Mouse (Mus musculus): ENCODE results near the gene Olfr1279. TPM values are rescaled to one million over a fixed set of nuclear protein-coding genes. Genes with fewer than 3 reads are reported as not detected.
"Not testable (repeated sequence)": the region's sequence is repeated elsewhere in the genome, so short reads cannot be mapped to it uniquely, and the experiment has no call there.

The Olfr1279 gene
- polyA plus RNA-seq (2012; rRNA removed): not detected in 2 replicates

DNA sequence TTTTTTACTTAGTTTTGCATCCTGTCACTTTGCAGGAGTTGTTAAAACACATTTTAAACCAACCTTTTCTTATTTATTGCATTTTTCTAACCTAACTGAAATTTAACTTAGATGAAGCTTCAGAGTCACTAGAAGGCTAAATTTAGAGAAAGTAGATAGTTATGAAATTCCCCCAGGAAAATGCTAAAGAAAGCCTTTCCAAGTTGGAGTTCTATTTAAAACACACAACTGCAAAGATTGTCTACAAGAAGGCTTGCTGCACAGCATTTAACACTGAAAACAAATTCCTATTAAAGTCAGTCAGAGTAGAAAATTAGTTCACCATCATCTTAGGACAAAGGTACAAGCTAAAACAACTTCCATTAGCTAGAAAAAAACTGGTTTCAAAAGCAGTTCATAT lies at the start of gene Olfr1279:
Olfr1279 (plus strand) TSS at position 262 of the 400 bp plus-strand sequence.
- Histone ChIP-seq H3K4me3 (ENCODE audit: insufficient read depth, low read depth, low read length) (no peak within 1 kb of the TSS), H3K27ac (ENCODE audit: insufficient read depth, low read depth, low read length) (no peak within 1 kb of the TSS), H3K27me3 (replicated peaks; ENCODE audit: control insufficient read depth, insufficient read depth, low read length) (no peaks in the 10 kb centered on the region), H3K4me1 (ENCODE audit: control insufficient read depth, insufficient read depth, low read length) (no peaks in the 10 kb centered on the region), H3K36me3 (ENCODE audit: control insufficient read depth, insufficient read depth, low read length) (no peaks in the 10 kb centered on the region)
- TF ChIP-seq POLR2A (IDR thresholded peaks at IDR 0.05; ENCODE audit: low read depth, low read length) (no peak), CTCF (conservative IDR thresholded peaks at IDR 0.05; ENCODE audit: insufficient read depth, insufficient read length, low read depth, low read length) (no peak)
- no peak for DNase-seq

- TF ChIP-seq CTCF (conservative IDR thresholded peaks at IDR 0.05; ENCODE audit: insufficient read depth, insufficient read length, low read depth, low read length) (no peak), POLR2A (IDR thresholded peaks at IDR 0.05; ENCODE audit: low read depth, low read length) (no peak)
- DNase-seq: no peak
- H3K27ac ChIP-seq (ENCODE audit: insufficient read depth, low read depth, low read length): no peak within 1 kb of the TSS
- no peak within 1 kb of the TSS for H3K4me3 ChIP-seq (ENCODE audit: insufficient read depth, low read depth, low read length)
- no peaks in the 10 kb centered on the region for H3K36me3 ChIP-seq (ENCODE audit: control insufficient read depth, insufficient read depth, low read length)
- no peaks in the 10 kb centered on the region for H3K4me1 ChIP-seq (ENCODE audit: control insufficient read depth, insufficient read depth, low read length)
- no peaks in the 10 kb centered on the region; the same call in 1 of the 2 replicates for H3K27me3 ChIP-seq (replicated peaks; ENCODE audit: control insufficient read depth, insufficient read depth, low read length)
These were observed 46.2 kb upstream of the Olfr1279 start, which contains the start of gene Olfr1276 for GRCm38 (mm10) chr2:111254216-111254615. Gene Olfr1276 (plus strand): TSS chr2:111254516.

GRCm38 (mm10) chr2:111274006-111274405 lies 26.4 kb upstream of the Olfr1279 start, which contains the start of gene Olfr1277:
Gene Olfr1277 (minus strand): TSS chr2:111274106.
- WGBS: 44% methylated on average over 2 of the region's 2 CpGs
- Histone ChIP-seq H3K27me3 (replicated peaks; ENCODE audit: control insufficient read depth, insufficient read depth, low read length) (no peaks in the 10 kb centered on the region), H3K4me1 (ENCODE audit: control insufficient read depth, insufficient read depth, low read length) (no peaks in the 10 kb centered on the region), H3K27ac (ENCODE audit: insufficient read depth, low read depth, low read length) (no peak within 1 kb of the TSS), H3K4me3 (ENCODE audit: insufficient read depth, low read depth, low read length) (no peak within 1 kb of the TSS), H3K36me3 (ENCODE audit: control insufficient read depth, insufficient read depth, low read length) (no peaks in the 10 kb centered on the region)
- TF ChIP-seq CTCF (conservative IDR thresholded peaks at IDR 0.05; ENCODE audit: insufficient read depth, insufficient read length, low read depth, low read length) (no peak), POLR2A (IDR thresholded peaks at IDR 0.05; ENCODE audit: low read depth, low read length) (no peak)
- no peak for DNase-seq

DNA sequence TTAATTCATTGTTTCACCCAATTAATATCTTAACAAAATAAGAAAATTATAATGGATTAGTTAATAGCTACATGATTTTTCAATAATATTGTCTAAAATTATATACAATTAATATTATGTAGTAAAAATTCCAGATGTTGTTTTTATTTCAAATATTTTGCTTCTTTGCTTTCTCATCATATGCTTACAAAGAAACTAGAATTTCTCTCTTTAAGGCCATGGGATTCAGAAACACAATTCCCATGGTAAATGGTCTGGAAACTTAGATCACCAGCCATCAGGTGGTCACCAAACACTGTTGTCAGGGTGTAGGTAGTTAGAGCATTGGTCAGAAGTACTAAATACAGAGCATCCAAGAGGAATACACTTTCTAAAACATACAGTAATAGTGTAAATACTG lies 10.6 kb upstream of the Olfr1279 start, which contains the start of gene Olfr1278:
Olfr1278 (plus strand) TSS at position 301 of the 400 bp plus-strand sequence.
- no peak for TF ChIP-seq POLR2A (IDR thresholded peaks at IDR 0.05; ENCODE audit: low read depth, low read length)
- no peak for TF ChIP-seq CTCF (conservative IDR thresholded peaks at IDR 0.05; ENCODE audit: insufficient read depth, insufficient read length, low read depth, low read length)
- no peaks in the 10 kb centered on the region for H3K36me3 ChIP-seq (ENCODE audit: control insufficient read depth, insufficient read depth, low read length)
- H3K27me3 ChIP-seq (replicated peaks; ENCODE audit: control insufficient read depth, insufficient read depth, low read length): no peaks in the 10 kb centered on the region
- H3K4me1 ChIP-seq (ENCODE audit: control insufficient read depth, insufficient read depth, low read length): no peaks in the 10 kb centered on the region
- no peak for DNase-seq
- no peak within 1 kb of the TSS for H3K27ac ChIP-seq (ENCODE audit: insufficient read depth, low read depth, low read length)
- no peak within 1 kb of the TSS for H3K4me3 ChIP-seq (ENCODE audit: insufficient read depth, low read depth, low read length)

GRCm38 (mm10) chr2:111298541-111298940 lies 1.9 kb upstream of the Olfr1279 start:
- H3K4me1 ChIP-seq (ENCODE audit: control insufficient read depth, insufficient read depth, low read length): no peaks in the 10 kb centered on the region
- H3K27ac ChIP-seq (ENCODE audit: insufficient read depth, low read depth, low read length): no peak overlapping the region
- TF ChIP-seq POLR2A (IDR thresholded peaks at IDR 0.05; ENCODE audit: low read depth, low read length): no peak
- TF ChIP-seq CTCF (conservative IDR thresholded peaks at IDR 0.05; ENCODE audit: insufficient read depth, insufficient read length, low read depth, low read length): no peak
- DNase-seq: no peak
- H3K4me3 ChIP-seq (ENCODE audit: insufficient read depth, low read depth, low read length): no peak overlapping the region
- no peaks in the 10 kb centered on the region for H3K36me3 ChIP-seq (ENCODE audit: control insufficient read depth, insufficient read depth, low read length)
- no peaks in the 10 kb centered on the region for H3K27me3 ChIP-seq (replicated peaks; ENCODE audit: control insufficient read depth, insufficient read depth, low read length)

- Histone ChIP-seq H3K4me1 (ENCODE audit: control insufficient read depth, insufficient read depth, low read length) (no peaks in the 10 kb centered on the region), H3K27me3 (replicated peaks; ENCODE audit: control insufficient read depth, insufficient read depth, low read length) (no peaks in the 10 kb centered on the region), H3K27ac (ENCODE audit: insufficient read depth, low read depth, low read length) (no peak within 1 kb of the TSS), H3K36me3 (ENCODE audit: control insufficient read depth, insufficient read depth, low read length) (no peaks in the 10 kb centered on the region), H3K4me3 (ENCODE audit: insufficient read depth, low read depth, low read length) (no peak within 1 kb of the TSS)
- DNase-seq: no peak
- no peak for TF ChIP-seq CTCF (conservative IDR thresholded peaks at IDR 0.05; ENCODE audit: insufficient read depth, insufficient read length, low read depth, low read length)
- TF ChIP-seq POLR2A (IDR thresholded peaks at IDR 0.05; ENCODE audit: low read depth, low read length): no peak
These were observed 13.3 kb downstream of the Olfr1279 start, which contains the start of gene Olfr1280 for GRCm38 (mm10) chr2:111313717-111314116. Gene Olfr1280 (plus strand): TSS chr2:111314017.

DNA sequence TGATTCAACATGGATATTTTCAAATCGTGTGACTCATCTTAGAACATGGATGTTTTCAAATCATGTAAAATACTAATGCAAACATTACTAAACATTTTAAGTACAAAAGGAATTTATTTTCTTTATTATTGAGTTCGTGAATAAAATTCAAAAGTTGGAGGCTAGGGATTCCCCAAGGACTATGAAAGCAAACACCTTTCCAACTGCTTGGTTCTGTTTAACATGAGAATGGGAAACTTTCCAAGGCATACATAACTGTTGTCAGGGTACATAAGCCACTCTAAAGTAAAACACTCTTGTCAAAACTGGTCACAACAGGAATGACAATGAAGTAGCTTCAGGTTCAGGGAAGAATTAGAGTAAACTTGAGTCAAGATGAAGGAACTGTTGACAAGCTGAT lies 25.8 kb downstream of the Olfr1279 start, which contains the start of gene Olfr1281:
Olfr1281 (plus strand) TSS at position 301 of the 400 bp plus-strand sequence.
- DNase-seq: no peak
- WGBS: 62% methylated on average over 2 of the region's 2 CpGs
- TF ChIP-seq POLR2A (IDR thresholded peaks at IDR 0.05; ENCODE audit: low read depth, low read length): no peak
- no peak for TF ChIP-seq CTCF (conservative IDR thresholded peaks at IDR 0.05; ENCODE audit: insufficient read depth, insufficient read length, low read depth, low read length)

DNA sequence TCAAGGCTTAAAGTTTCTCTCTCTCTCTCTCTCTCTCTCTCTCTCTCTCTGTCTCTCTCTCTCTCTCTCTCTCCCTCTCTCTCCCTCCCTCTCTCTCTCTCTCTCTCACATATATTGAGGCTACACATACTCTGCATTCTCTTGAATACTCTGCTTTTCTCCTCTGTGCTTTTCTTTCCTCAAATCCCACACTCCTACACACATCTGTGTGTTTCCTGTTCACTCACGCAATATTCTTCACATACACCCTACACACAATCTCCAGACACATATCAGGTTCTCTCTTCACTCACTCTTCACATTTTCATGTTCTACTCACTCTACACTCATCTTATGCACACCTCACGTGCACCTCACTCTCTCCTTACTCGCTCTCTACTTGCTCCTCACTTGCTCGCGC lies 33.3 kb downstream of the Olfr1279 start:
- DNase-seq; H3K4me1 ChIP-seq (ENCODE audit: control insufficient read depth, insufficient read depth, low read length); H3K36me3 ChIP-seq (ENCODE audit: control insufficient read depth, insufficient read depth, low read length); H3K27me3 ChIP-seq (replicated peaks; ENCODE audit: control insufficient read depth, insufficient read depth, low read length); H3K4me3 ChIP-seq (ENCODE audit: insufficient read depth, low read depth, low read length); H3K27ac ChIP-seq (ENCODE audit: insufficient read depth, low read depth, low read length): not testable (repeated sequence)
- 84% methylated on average over 5 of the region's 5 CpGs for WGBS

More for the DNA sequence above, 25.8 kb downstream of the Olfr1279 start, which contains the start of gene Olfr1281:
- H3K36me3 ChIP-seq (ENCODE audit: control insufficient read depth, insufficient read depth, low read length): no peaks in the 10 kb centered on the region
- no peak within 1 kb of the TSS for H3K27ac ChIP-seq (ENCODE audit: insufficient read depth, low read depth, low read length)
- H3K27me3 ChIP-seq (replicated peaks; ENCODE audit: control insufficient read depth, insufficient read depth, low read length): no peaks in the 10 kb centered on the region
- no peaks in the 10 kb centered on the region for H3K4me1 ChIP-seq (ENCODE audit: control insufficient read depth, insufficient read depth, low read length)
- H3K4me3 ChIP-seq (ENCODE audit: insufficient read depth, low read depth, low read length): no peak within 1 kb of the TSS

Measured in kidney, adult 2 months (tissue).